In the genomic region with DNA sequence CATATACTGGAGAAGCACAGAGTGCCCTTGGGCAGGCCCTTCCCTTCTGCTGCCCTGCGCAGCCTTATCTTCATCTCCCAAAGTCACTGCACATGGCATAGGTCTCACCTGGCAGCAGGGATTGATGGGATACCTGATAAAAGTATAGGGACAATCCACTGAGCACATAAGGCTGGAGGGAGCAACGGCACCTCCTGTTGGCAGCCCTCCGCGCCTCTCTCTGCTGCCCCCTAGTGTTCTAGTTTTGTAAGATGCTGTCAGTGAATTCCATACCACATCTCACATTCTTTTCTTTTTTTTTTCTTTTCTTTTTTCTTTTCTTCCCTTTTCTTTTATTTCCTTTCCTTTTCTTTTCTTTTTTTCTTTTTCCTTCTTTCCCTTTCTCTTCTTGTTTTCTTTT, we compare ENCODE assay signal across 10 mouse cellular contexts.
DNase-seq lines count a peak whose midpoint lies in the region; ATAC-seq lines count a peak whose summit lies in the region.
"Had no signal": no experiment of that assay in that cellular context is flagged by ENCODE, and none has a peak within 500 bp of the region (broad histone marks: within the 10 kb centered on the region; RNA-seq: fewer than 3 reads in every experiment).

No protein-coding gene starts in this region.

- ATAC-seq in hindbrain, embryonic 16.5 days, result no peak; the same call in 1 of the 2 replicates
- peak; percentile 57 for ATAC-seq in CD4-positive, CD25-positive, alpha-beta regulatory T cell, adult 4 months

- H3K9me3 ChIP-seq in hindbrain, embryonic 10.5 days, result no peaks in the 10 kb centered on the region
- no peaks in the 10 kb centered on the region for H3K9me3 ChIP-seq in hindbrain, embryonic 16.5 days (ENCODE audit: control insufficient read depth, low read length)
- no peaks in the 10 kb centered on the region for H3K9me3 ChIP-seq in embryonic facial prominence, embryonic 10.5 days
- H3K9me3 ChIP-seq: embryonic facial prominence, embryonic 15.5 days had no signal

- DNase-seq in hindbrain, embryonic 10.5 days (ENCODE audit: low spot score), result peak; percentile 56
- DNase-seq in adrenal gland, postnatal 14 days, result peak; percentile 71
- DNase-seq in embryonic facial prominence, embryonic 10.5 days (ENCODE audit: low spot score), result peak; percentile 57
- DNase-seq in left cerebral cortex, adult 18-20 months (ENCODE audit: low spot score in 2 of 2), result peak; percentile 65 to 77
- peak; percentile 73 for DNase-seq in naive thymus-derived CD4-positive, alpha-beta T cell, adult 2 months (ENCODE audit: low read depth)
- peak; percentile 38 to 44 for DNase-seq in thymus, postnatal 36 days

- no peaks in the 10 kb centered on the region for H3K36me3 ChIP-seq in hindbrain, embryonic 10.5 days
- 0 out of 2 replicates have a peak, but pooled peaks cover 4% of the 10 kb centered on the region for H3K36me3 ChIP-seq in hindbrain, embryonic 16.5 days (ENCODE audit: control insufficient read depth, insufficient read depth, low read length)
- H3K36me3 ChIP-seq in embryonic facial prominence, embryonic 10.5 days (replicated peaks), result no peaks in the 10 kb centered on the region
- H3K36me3 ChIP-seq: embryonic facial prominence, embryonic 15.5 days had no signal

- no peaks in the 10 kb centered on the region for H3K27me3 ChIP-seq in hindbrain, embryonic 10.5 days (ENCODE audit: insufficient read depth, poor library complexity, severe bottlenecking)
- no peaks in the 10 kb centered on the region for H3K27me3 ChIP-seq in hindbrain, embryonic 16.5 days (replicated peaks; ENCODE audit: control insufficient read depth, insufficient read depth, low read length)
- H3K27me3 ChIP-seq in embryonic facial prominence, embryonic 10.5 days (replicated peaks; ENCODE audit: low read depth, poor library complexity, severe bottlenecking), result no peaks in the 10 kb centered on the region
- H3K27me3 ChIP-seq: embryonic facial prominence, embryonic 15.5 days had no signal

- H3K27ac ChIP-seq in hindbrain, embryonic 10.5 days, result no peak overlapping the region
- no peak overlapping the region for H3K27ac ChIP-seq in hindbrain, embryonic 16.5 days (ENCODE audit: low read depth, low read length)
- H3K27ac ChIP-seq in embryonic facial prominence, embryonic 10.5 days (replicated peaks), result no peak overlapping the region
- H3K27ac ChIP-seq: embryonic facial prominence, embryonic 15.5 days; macrophage had no signal

- WGBS in hindbrain, embryonic 10.5 days, result 10% methylated on average over 4 of the region's 4 CpGs
- WGBS in hindbrain, embryonic 16.5 days, result 18% methylated on average over 4 of the region's 4 CpGs
- 13% methylated on average over 4 of the region's 4 CpGs for WGBS in embryonic facial prominence, embryonic 10.5 days

- H3K4me3 ChIP-seq in hindbrain, embryonic 10.5 days, result no peak overlapping the region
- no peak overlapping the region for H3K4me3 ChIP-seq in hindbrain, embryonic 16.5 days (ENCODE audit: low read length)
- H3K4me3 ChIP-seq in embryonic facial prominence, embryonic 10.5 days, result no peak overlapping the region
- H3K4me3 ChIP-seq: embryonic facial prominence, embryonic 15.5 days had no signal

- no peak overlapping the region for H3K4me2 ChIP-seq in hindbrain, embryonic 16.5 days (ENCODE audit: low read length)
- H3K4me2 ChIP-seq: embryonic facial prominence, embryonic 15.5 days had no signal

- no peaks in the 10 kb centered on the region for H3K4me1 ChIP-seq in hindbrain, embryonic 10.5 days (replicated peaks)
- no peaks in the 10 kb centered on the region for H3K4me1 ChIP-seq in hindbrain, embryonic 16.5 days (ENCODE audit: control insufficient read depth, insufficient read depth, low read depth, low read length)
- no peaks in the 10 kb centered on the region for H3K4me1 ChIP-seq in embryonic facial prominence, embryonic 10.5 days
- H3K4me1 ChIP-seq: embryonic facial prominence, embryonic 15.5 days had no signal

- no peak overlapping the region for H3K9ac ChIP-seq in hindbrain, embryonic 16.5 days (ENCODE audit: low read depth, low read length)
- H3K9ac ChIP-seq: embryonic facial prominence, embryonic 15.5 days had no signal
